Mouse (Mus musculus) heart, embryonic 16.5 days (tissue): ENCODE measurements around the gene Ddx24. TPM values are rescaled to one million over a fixed set of nuclear protein-coding genes. Genes with fewer than 3 reads are reported as not detected.

Experiments
- ATAC-seq: fragments of 200-750 bp; cut with Nextera tagmentation; replicated peaks from 2 replicates; pipeline ENCODE4 v1.8.0; 2017; ENCODE audit warnings: moderate number of reproducible peaks; ENCODE audit not compliant: insufficient read depth, low FRiP score; ENCODE audit errors: extremely low read depth
- H3K27ac ChIP-seq: fragments of 300-500 bp; sonication (generic); 2 replicates; pipeline ENCODE4 v1.5.1; 2014; ENCODE audit warnings: mild to moderate bottlenecking, low read length, control low read depth, moderate library complexity
- H3K27me3 ChIP-seq: fragments of 300-500 bp; sonication (generic); 2 replicates; pipeline ENCODE4 v1.6.1; 2014; ENCODE audit warnings: low read length, mixed read lengths; ENCODE audit not compliant: control insufficient read depth, insufficient read depth
- H3K36me3 ChIP-seq: fragments of 300-500 bp; sonication (generic); 2 replicates; pipeline ENCODE4 v1.6.1; 2014; ENCODE audit not compliant: control insufficient read depth, insufficient read depth
- H3K4me1 ChIP-seq: fragments of 300-500 bp; sonication (generic); 2 replicates; pipeline ENCODE4 v1.6.1; 2014; ENCODE audit warnings: low read length, mixed read lengths; ENCODE audit not compliant: control insufficient read depth, insufficient read depth
- H3K4me2 ChIP-seq: fragments of 300-500 bp; sonication (generic); 2 replicates; pipeline ENCODE4 v1.6.1; 2014; ENCODE audit warnings: low read depth, mild to moderate bottlenecking, control low read depth, low read length
- H3K4me3 ChIP-seq: fragments of 300-500 bp; sonication (generic); 2 replicates; pipeline ENCODE4 v1.5.1; 2014; ENCODE audit warnings: mild to moderate bottlenecking, control low read depth, low read length
- H3K9ac ChIP-seq: fragments of 300-500 bp; sonication (generic); 2 replicates; pipeline ENCODE4 v1.6.1; 2014; ENCODE audit warnings: low read length, control low read depth
- H3K9me3 ChIP-seq: fragments of 300-500 bp; sonication (generic); replicated peaks from 2 replicates; pipeline ENCODE4 v1.6.1; 2016; ENCODE audit warnings: low read length; ENCODE audit not compliant: control insufficient read depth
- WGBS: fragments of 180-500 bp; shearing (Covaris S2); extraction: QIAGEN DNeasy Blood & Tissue Kit; methylation state at CpG from one replicate; pipeline ENCODE4 v1.1.7; 2014; 5-methylcytosine and 5-hydroxymethylcytosine counted together
- polyA plus RNA-seq: library from polyadenylated mRNA; unstranded; fragments of >200 nt; fragmentation: Nextera tagmentation; extraction: Ambion mirVana; gene quantifications from 2 replicates; pipeline ENCODE4 v1.2.1, GENCODE M21; 2015

The Ddx24 gene
- polyA plus RNA-seq, 1 experiment from 2014 or later = 66.9 TPM

GRCm38 (mm10) chr12:103395486-103396275 lies 29.9 kb downstream of the Ddx24 start:
- no peak overlapping the region for H3K27ac ChIP-seq
- H3K36me3 ChIP-seq = no peaks in the 10 kb centered on the region
- ATAC-seq = no peak
- no peak overlapping the region for H3K4me2 ChIP-seq
- H3K9ac ChIP-seq = no peak overlapping the region
- no peaks in the 10 kb centered on the region for H3K27me3 ChIP-seq
- no peaks in the 10 kb centered on the region for H3K9me3 ChIP-seq
- no peak overlapping the region for H3K4me3 ChIP-seq
- 66% methylated on average over 12 of the region's 12 CpGs for WGBS
- H3K4me1 ChIP-seq = peaks cover 32% of the 10 kb centered on the region

- H3K27me3 ChIP-seq = no peaks in the 10 kb centered on the region
- no peak overlapping the region for H3K9ac ChIP-seq
- no peak for ATAC-seq
- 44% methylated on average over 6 of the region's 6 CpGs for WGBS
- no peaks in the 10 kb centered on the region for H3K36me3 ChIP-seq
- H3K4me3 ChIP-seq = no peak overlapping the region
- no peaks in the 10 kb centered on the region for H3K9me3 ChIP-seq
- H3K4me1 ChIP-seq = peaks cover 45% of the 10 kb centered on the region
- H3K4me2 ChIP-seq = no peak overlapping the region
- no peak overlapping the region for H3K27ac ChIP-seq
These were observed 32.1 kb downstream of the Ddx24 start for GRCm38 (mm10) chr12:103393528-103393927.

- H3K4me3 ChIP-seq = no peak overlapping the region
- H3K9me3 ChIP-seq = no peaks in the 10 kb centered on the region
- peak overlapping the region; percentile 61 for H3K27ac ChIP-seq
- no peak for ATAC-seq
- no peaks in the 10 kb centered on the region for H3K27me3 ChIP-seq
- H3K9ac ChIP-seq = peak overlapping the region; percentile 43; the same call in 1 of the 2 replicates
- peak overlapping the region; percentile 37 for H3K4me2 ChIP-seq
- WGBS = 47% methylated on average over 7 of the region's 7 CpGs
- H3K4me1 ChIP-seq = peaks cover 31% of the 10 kb centered on the region
- no peaks in the 10 kb centered on the region for H3K36me3 ChIP-seq
These were observed 34.5 kb downstream of the Ddx24 start for GRCm38 (mm10) chr12:103391098-103391497.

DNA sequence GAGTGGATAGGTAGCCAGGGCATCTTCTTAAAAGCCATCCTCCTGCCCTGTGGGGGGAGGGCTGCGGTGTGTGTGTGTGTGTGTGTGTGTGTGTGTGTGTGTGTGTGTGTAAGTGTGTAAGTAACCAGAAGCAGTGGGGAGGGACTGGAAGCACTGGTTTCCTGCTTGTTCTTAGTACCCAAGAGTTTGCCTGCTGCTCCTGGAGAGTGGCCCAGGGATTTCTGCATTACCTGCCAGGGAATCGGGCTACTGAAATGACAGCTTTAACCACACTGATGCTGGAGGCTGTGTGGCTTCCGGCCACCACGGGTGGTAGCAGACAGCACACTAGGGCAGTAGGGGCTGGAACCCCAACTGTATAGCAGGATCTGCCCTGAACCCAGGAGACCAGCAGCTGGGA lies 35.6 kb downstream of the Ddx24 start:
- Histone ChIP-seq H3K27me3 (no peaks in the 10 kb centered on the region), H3K4me3 (no peak overlapping the region), H3K36me3 (no peaks in the 10 kb centered on the region), H3K4me2 (peak overlapping the region; percentile 97; the same call in 1 of the 2 replicates), H3K9me3 (no peaks in the 10 kb centered on the region), H3K27ac (no peak overlapping the region), H3K9ac (no peak overlapping the region; the same call in 1 of the 2 replicates), H3K4me1 (peaks cover 31% of the 10 kb centered on the region)
- 71% methylated on average over 4 of the region's 4 CpGs for WGBS
- no peak for ATAC-seq

- Histone ChIP-seq H3K9ac (peak overlapping the region; percentile 92), H3K4me2 (peak overlapping the region; percentile 97), H3K36me3 (no peaks in the 10 kb centered on the region), H3K9me3 (no peaks in the 10 kb centered on the region), H3K27ac (no peak overlapping the region), H3K27me3 (no peaks in the 10 kb centered on the region), H3K4me3 (peak overlapping the region; percentile 73), H3K4me1 (peaks cover 31% of the 10 kb centered on the region)
- 46% methylated on average over 2 of the region's 2 CpGs for whole genome bisulfite sequencing
- no peak for ATAC-seq
These were observed 36.3 kb downstream of the Ddx24 start for GRCm38 (mm10) chr12:103389348-103389727.

DNA sequence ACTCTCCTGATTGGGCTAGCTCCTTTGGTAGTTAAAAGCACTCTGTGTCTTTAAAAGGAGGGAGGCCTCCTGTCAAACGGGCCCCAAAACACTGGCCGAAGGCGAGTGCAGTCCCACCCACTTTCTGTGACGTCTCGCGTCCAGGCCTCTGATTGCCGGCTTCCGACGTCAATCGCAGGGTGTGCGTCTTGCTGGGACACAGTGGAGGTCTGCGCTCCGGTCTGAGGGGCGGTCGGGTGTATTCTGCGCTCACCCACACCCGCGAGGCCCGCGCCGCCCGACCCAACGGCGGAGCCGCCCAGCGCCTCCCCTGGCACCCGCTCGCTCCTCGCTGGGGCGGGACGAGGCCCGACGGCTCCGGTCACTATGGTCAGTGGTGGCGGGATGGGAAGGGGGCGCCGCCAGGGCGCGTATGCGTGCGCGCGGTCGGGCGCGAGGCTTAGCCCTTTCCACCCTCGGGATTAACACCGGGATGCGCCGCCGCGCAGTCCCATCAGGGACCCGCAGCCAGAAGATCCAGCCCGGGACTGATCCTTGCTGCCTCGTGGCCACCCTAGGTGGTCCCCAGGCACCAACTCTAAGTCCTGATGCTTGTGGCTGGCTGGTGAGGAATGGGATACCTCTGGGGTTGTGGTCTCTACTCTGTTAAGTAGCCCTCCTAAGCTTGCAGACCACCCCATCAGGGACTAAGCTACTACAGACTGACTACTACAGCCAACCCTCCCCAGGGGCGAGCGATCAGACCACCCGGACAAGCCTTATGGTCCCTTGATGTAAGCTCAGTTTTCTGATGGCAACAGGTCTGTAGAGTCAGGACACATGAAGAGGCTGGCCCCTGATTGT lies 36.9 kb downstream of the Ddx24 start, which contains the start of gene Otub2:
Gene Otub2 (plus strand): TSS at position 178 of the 843 bp plus-strand sequence.
- no peaks in the 10 kb centered on the region for H3K27me3 ChIP-seq
- peak within 1 kb of the TSS; percentile 97 for H3K4me2 ChIP-seq
- H3K36me3 ChIP-seq = no peaks in the 10 kb centered on the region
- H3K4me3 ChIP-seq = peak within 1 kb of the TSS; percentile 73
- H3K9ac ChIP-seq = peak within 1 kb of the TSS; percentile 92
- peak within 1 kb of the TSS; percentile 57 for H3K27ac ChIP-seq
- H3K4me1 ChIP-seq = peaks cover 31% of the 10 kb centered on the region
- under 1% methylated on average over 58 of the region's 58 CpGs for WGBS
- ATAC-seq = peak; percentile 98
- no peaks in the 10 kb centered on the region for H3K9me3 ChIP-seq

- no peaks in the 10 kb centered on the region for H3K4me1 ChIP-seq
- 76% methylated on average over 4 of the region's 4 CpGs for WGBS
- H3K4me2 ChIP-seq = no peak overlapping the region
- no peaks in the 10 kb centered on the region for H3K27me3 ChIP-seq
- no peak overlapping the region for H3K27ac ChIP-seq
- no peak overlapping the region for H3K4me3 ChIP-seq
- no peak overlapping the region for H3K9ac ChIP-seq
- H3K9me3 ChIP-seq = no peaks in the 10 kb centered on the region
- no peak for ATAC-seq
- H3K36me3 ChIP-seq = no peaks in the 10 kb centered on the region
These were observed 45.4 kb downstream of the Ddx24 start for GRCm38 (mm10) chr12:103380226-103380625.

- no peaks in the 10 kb centered on the region for H3K9me3 ChIP-seq
- no peaks in the 10 kb centered on the region for H3K4me1 ChIP-seq
- no peak overlapping the region for H3K9ac ChIP-seq
- peak; percentile 39; the same call in 1 of the 2 replicates for ATAC-seq
- H3K36me3 ChIP-seq = no peaks in the 10 kb centered on the region
- no peaks in the 10 kb centered on the region for H3K27me3 ChIP-seq
- 33% methylated on average over 4 of the region's 4 CpGs for WGBS
- H3K4me2 ChIP-seq = no peak overlapping the region
- no peak overlapping the region for H3K4me3 ChIP-seq
- H3K27ac ChIP-seq = no peak overlapping the region
These were observed 48.9 kb downstream of the Ddx24 start for GRCm38 (mm10) chr12:103376774-103377173.

DNA sequence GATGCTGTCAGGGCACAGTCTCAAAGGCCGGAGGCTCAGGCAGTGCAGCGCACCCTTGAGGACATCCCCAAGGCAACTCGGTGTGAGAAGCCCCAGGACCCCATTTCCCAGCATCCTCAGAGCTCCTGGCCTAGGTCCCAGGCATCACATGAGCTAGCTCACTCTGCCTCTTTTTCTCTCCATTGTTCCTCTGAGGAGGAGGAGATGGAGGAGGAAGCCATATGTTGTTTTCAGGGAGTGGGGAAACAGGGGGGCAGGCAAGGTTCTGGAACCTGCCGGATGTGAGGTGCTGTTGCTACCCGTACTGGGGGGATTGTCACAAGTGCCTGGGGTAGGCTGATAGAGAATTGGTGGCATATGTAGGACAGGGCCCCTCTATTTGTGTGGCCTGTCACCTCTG lies 49.5 kb downstream of the Ddx24 start:
- Histone ChIP-seq H3K36me3 (no peaks in the 10 kb centered on the region), H3K4me3 (no peak overlapping the region), H3K9me3 (no peaks in the 10 kb centered on the region), H3K4me1 (no peaks in the 10 kb centered on the region), H3K27me3 (no peaks in the 10 kb centered on the region), H3K9ac (no peak overlapping the region), H3K27ac (no peak overlapping the region), H3K4me2 (no peak overlapping the region)
- ATAC-seq = no peak
- WGBS = 49% methylated on average over 5 of the region's 5 CpGs
